Mouse (Mus musculus) frontal cortex, postnatal 25 days (tissue): ENCODE results near the gene Rab31.

Source experiments
- DNase-seq, 2 experiments: peaks; one replicate each; pipeline ENCODE4 v3.0.0; 2022; ENCODE audit warnings: low spot score in 2 of 2

The Rab31 gene

GRCm38 (mm10) chr17:65739874-65740725 is 32.5 kb downstream of the Rab31 start:
- no peak for DNase-seq

- DNase-seq: no peak
These were observed 34.9 kb downstream of the Rab31 start for GRCm38 (mm10) chr17:65737622-65738021.

- DNase-seq: no peak
These were observed 35.4 kb downstream of the Rab31 start for GRCm38 (mm10) chr17:65737175-65737574.

- DNase-seq: no peak
These were observed 37.5 kb downstream of the Rab31 start for GRCm38 (mm10) chr17:65735088-65735487.

GRCm38 (mm10) chr17:65732666-65733065 is 39.9 kb downstream of the Rab31 start:
- DNase-seq: no peak

- no peak for DNase-seq
These were observed 40.8 kb downstream of the Rab31 start for GRCm38 (mm10) chr17:65731710-65732109.

- DNase-seq: no peak
These were observed 42.4 kb downstream of the Rab31 start for GRCm38 (mm10) chr17:65729945-65730741.

GRCm38 (mm10) chr17:65726755-65727154 is 45.8 kb downstream of the Rab31 start:
- no peak for DNase-seq

GRCm38 (mm10) chr17:65726274-65726673 is 46.3 kb downstream of the Rab31 start:
- no peak for DNase-seq

- no peak for DNase-seq
These were observed 46.7 kb downstream of the Rab31 start for GRCm38 (mm10) chr17:65725814-65726213.

- no peak for DNase-seq
These were observed 47.2 kb downstream of the Rab31 start for GRCm38 (mm10) chr17:65725381-65725780.

- no peak for DNase-seq
These were observed 48.3 kb downstream of the Rab31 start for GRCm38 (mm10) chr17:65724254-65724653.

- DNase-seq: no peak
These were observed 48.9 kb downstream of the Rab31 start for GRCm38 (mm10) chr17:65723633-65724032.

GRCm38 (mm10) chr17:65721330-65721729 is 51.2 kb downstream of the Rab31 start:
- DNase-seq: no peak

GRCm38 (mm10) chr17:65719826-65720225 is 52.7 kb downstream of the Rab31 start:
- DNase-seq: no peak

GRCm38 (mm10) chr17:65718578-65718977 is 54.0 kb downstream of the Rab31 start:
- DNase-seq: no peak

GRCm38 (mm10) chr17:65717658-65718199 is 54.8 kb downstream of the Rab31 start:
- no peak for DNase-seq

- DNase-seq: no peak
These were observed 58.5 kb downstream of the Rab31 start for GRCm38 (mm10) chr17:65714060-65714459.

- DNase-seq: no peak
These were observed 59.6 kb downstream of the Rab31 start for GRCm38 (mm10) chr17:65712861-65713535.

GRCm38 (mm10) chr17:65711779-65712178 is 60.8 kb downstream of the Rab31 start:
- no peak for DNase-seq

GRCm38 (mm10) chr17:65710576-65710975 is 62.0 kb downstream of the Rab31 start:
- no peak for DNase-seq

GRCm38 (mm10) chr17:65706220-65706619 is 66.3 kb downstream of the Rab31 start:
- DNase-seq: peak; percentile 32 to 35
